Mouse (Mus musculus) ES-E14 (cell line): ENCODE data around the gene Suox.

Source experiments
- HCFC1 ChIP-seq: IDR thresholded peaks from 2 replicates; pipeline ENCODE4 v1.6.1; 2012; ENCODE audit warnings: low read length, inconsistent platforms, borderline replicate concordance; ENCODE audit not compliant: insufficient read depth
- MAFK ChIP-seq: IDR thresholded peaks from 2 replicates; pipeline ENCODE4 v1.6.1; 2014; ENCODE audit warnings: mild to moderate bottlenecking, low read depth, low read length, inconsistent platforms; ENCODE audit not compliant: insufficient read depth
- ZC3H11A ChIP-seq: IDR thresholded peaks from 2 replicates; pipeline ENCODE4 v1.6.1; 2012; ENCODE audit warnings: low read depth, mild to moderate bottlenecking, inconsistent platforms, low read length, borderline replicate concordance
- ZNF384 ChIP-seq: IDR thresholded peaks from 2 replicates; pipeline ENCODE4 v1.6.1; 2012; ENCODE audit warnings: low read depth, low read length, inconsistent platforms

GRCm38 (mm10) chr10:128663441-128664220 is 10.2 kb downstream of the Suox start:
- TF ChIP-seq ZNF384: no peak
- no peak for TF ChIP-seq HCFC1
- TF ChIP-seq ZC3H11A: no peak
- TF ChIP-seq MAFK: no peak
